Mouse (Mus musculus) midbrain, postnatal 0 days (tissue): Measurements from ENCODE around the gene Rnf227. TPM values are rescaled to one million over a fixed set of nuclear protein-coding genes. Genes with fewer than 3 reads are reported as not detected.

ENCODE experiments used
- ATAC-seq: fragments of 200-750 bp; cut with Nextera tagmentation; 2 replicates; pipeline ENCODE4 v1.8.0; 2017; ENCODE audit warnings: moderate number of reproducible peaks, mild to moderate bottlenecking, moderate TSS enrichment, moderate library complexity; ENCODE audit not compliant: low FRiP score
- DNase-seq: peaks from one replicate; pipeline ENCODE4 v3.0.0-alpha.2; 2015; ENCODE audit warnings: low spot score
- H3K27ac ChIP-seq: fragments of 300-500 bp; sonication (generic); 2 replicates; pipeline ENCODE4 v1.5.1; 2014; ENCODE audit warnings: low read depth, mild to moderate bottlenecking, low read length, mixed read lengths
- H3K27me3 ChIP-seq: fragments of 300-500 bp; sonication (generic); 2 replicates; pipeline ENCODE4 v1.6.1; 2014; ENCODE audit warnings: low read length, control low read depth, mixed read lengths; ENCODE audit not compliant: insufficient read depth
- H3K36me3 ChIP-seq: fragments of 300-500 bp; sonication (generic); 2 replicates; pipeline ENCODE4 v1.6.1; 2014; ENCODE audit warnings: low read length, control low read depth, mixed read lengths; ENCODE audit not compliant: insufficient read depth
- H3K4me1 ChIP-seq: fragments of 300-500 bp; sonication (generic); 2 replicates; pipeline ENCODE4 v1.6.1; 2014; ENCODE audit warnings: mild to moderate bottlenecking, control low read depth, antibody characterized with exemption, low read length, mixed read lengths; ENCODE audit not compliant: insufficient read depth
- H3K4me2 ChIP-seq: fragments of 300-500 bp; sonication (generic); 2 replicates; pipeline ENCODE4 v1.6.1; 2014; ENCODE audit warnings: low read depth, mild to moderate bottlenecking, low read length, mixed read lengths; ENCODE audit not compliant: poor library complexity, severe bottlenecking
- H3K4me3 ChIP-seq: fragments of 300-500 bp; sonication (generic); 2 replicates; pipeline ENCODE4 v1.5.1; 2014; ENCODE audit warnings: low read depth, mild to moderate bottlenecking, low read length, moderate library complexity
- H3K9ac ChIP-seq: fragments of 300-500 bp; sonication (generic); replicated peaks from 2 replicates; pipeline ENCODE4 v1.6.1; 2014; ENCODE audit warnings: mild to moderate bottlenecking, low read length, moderate library complexity, mixed read lengths; ENCODE audit not compliant: poor library complexity, severe bottlenecking
- H3K9me3 ChIP-seq: fragments of 300-500 bp; sonication (generic); 2 replicates; pipeline ENCODE4 v1.6.1; 2016; ENCODE audit warnings: low read length, control low read depth
- CTCF ChIP-seq: IDR thresholded peaks from 2 replicates; pipeline ENCODE4 v1.5.1; 2016; ENCODE audit warnings: antibody characterized with exemption, mild to moderate bottlenecking
- WGBS: fragments of 180-500 bp; shearing (Covaris S2); extraction: QIAGEN DNeasy Blood & Tissue Kit; methylation state at CpG from one replicate; pipeline ENCODE4 v1.1.7; 2014; 5-methylcytosine and 5-hydroxymethylcytosine counted together
- polyA plus RNA-seq: library from polyadenylated mRNA; unstranded; fragments of >200 nt; fragmentation: Nextera tagmentation; extraction: Ambion mirVana; gene quantifications from 2 replicates; pipeline ENCODE4 v1.2.1, GENCODE M21; 2015
- total RNA-seq: library from RNA; depleted of rRNA; stranded (reverse); fragments of >200 nt; gene quantifications from 2 replicates; pipeline ENCODE4 v1.2.3, GENCODE M21; 2014

Gene Rnf227
- total and polyA plus RNA-seq, 2 experiments from 2014 or later = 245 to 383 TPM

GRCm38 (mm10) chr11:69332713-69333253 lies 7.5 kb upstream of the Rnf227 start:
- DNase-seq (no peak), ATAC-seq (no peak)
- no peaks in the 10 kb centered on the region for H3K9me3 ChIP-seq
- WGBS = 42% methylated on average over 8 of the region's 8 CpGs
- no peak for TF ChIP-seq CTCF
- no peaks in the 10 kb centered on the region for H3K36me3 ChIP-seq
- peak overlapping the region; percentile 86 for H3K27ac ChIP-seq
- H3K27me3 ChIP-seq = 0 out of 2 replicates have a peak, but pooled peaks cover 2% of the 10 kb centered on the region
- H3K4me2 ChIP-seq = peak overlapping the region; percentile 57
- H3K4me1 ChIP-seq = peaks cover 8% of the 10 kb centered on the region; the same call in 1 of the 2 replicates
- H3K9ac ChIP-seq = peak overlapping the region; percentile 64
- H3K4me3 ChIP-seq = peak overlapping the region; percentile 41

GRCm38 (mm10) chr11:69333922-69334321 lies 6.3 kb upstream of the Rnf227 start:
- Histone ChIP-seq H3K4me3 (no peak overlapping the region), H3K27ac (no peak overlapping the region), H3K4me1 (peaks cover 8% of the 10 kb centered on the region; the same call in 1 of the 2 replicates), H3K4me2 (no peak overlapping the region), H3K9me3 (no peaks in the 10 kb centered on the region), H3K9ac (no peak overlapping the region), H3K36me3 (no peaks in the 10 kb centered on the region), H3K27me3 (no peaks in the 10 kb centered on the region)
- WGBS = 63% methylated on average over 3 of the region's 3 CpGs
- peak; percentile 56 for TF ChIP-seq CTCF
- DNase-seq (no peak), ATAC-seq (no peak)

- Histone ChIP-seq H3K36me3 (no peaks in the 10 kb centered on the region), H3K4me2 (no peak overlapping the region), H3K9ac (no peak overlapping the region), H3K4me3 (no peak overlapping the region), H3K27me3 (no peaks in the 10 kb centered on the region), H3K4me1 (peaks cover 8% of the 10 kb centered on the region; the same call in 1 of the 2 replicates), H3K27ac (no peak overlapping the region), H3K9me3 (no peaks in the 10 kb centered on the region)
- ATAC-seq = no peak
- WGBS = 77% methylated on average over 4 of the region's 4 CpGs
- no peak for DNase-seq
- TF ChIP-seq CTCF = no peak
These were observed 5.5 kb upstream of the Rnf227 start for GRCm38 (mm10) chr11:69334796-69335195.

- H3K27me3 ChIP-seq = no peaks in the 10 kb centered on the region
- no peak overlapping the region for H3K9ac ChIP-seq
- H3K4me1 ChIP-seq = no peaks in the 10 kb centered on the region
- no peak for DNase-seq
- no peak overlapping the region for H3K27ac ChIP-seq
- WGBS = 86% methylated on average over 24 of the region's 26 CpGs
- H3K4me3 ChIP-seq = no peak overlapping the region
- H3K9me3 ChIP-seq = no peaks in the 10 kb centered on the region
- no peak for ATAC-seq
- peaks cover 81% of the 10 kb centered on the region for H3K36me3 ChIP-seq
- H3K4me2 ChIP-seq = no peak overlapping the region
- no peak for TF ChIP-seq CTCF
These were observed 6.2 kb downstream of the Rnf227 start for GRCm38 (mm10) chr11:69346441-69346840.

- Histone ChIP-seq H3K9ac (no peak overlapping the region), H3K4me2 (no peak overlapping the region), H3K27ac (no peak overlapping the region), H3K4me1 (no peaks in the 10 kb centered on the region), H3K4me3 (no peak overlapping the region), H3K9me3 (no peaks in the 10 kb centered on the region), H3K36me3 (peaks cover 95% of the 10 kb centered on the region), H3K27me3 (no peaks in the 10 kb centered on the region)
- no peak for TF ChIP-seq CTCF
- ATAC-seq = no peak
- WGBS = 93% methylated on average over 5 of the region's 5 CpGs
- DNase-seq = no peak
These were observed 16.3 kb downstream of the Rnf227 start for GRCm38 (mm10) chr11:69356544-69356943.

GRCm38 (mm10) chr11:69357690-69358089 lies 17.4 kb downstream of the Rnf227 start:
- DNase-seq = no peak
- Histone ChIP-seq H3K4me2 (no peak overlapping the region), H3K4me3 (no peak overlapping the region), H3K4me1 (no peaks in the 10 kb centered on the region), H3K9me3 (no peaks in the 10 kb centered on the region), H3K36me3 (peaks cover 93% of the 10 kb centered on the region), H3K9ac (no peak overlapping the region), H3K27me3 (no peaks in the 10 kb centered on the region), H3K27ac (no peak overlapping the region)
- WGBS = 93% methylated on average over 12 of the region's 12 CpGs
- no peak for TF ChIP-seq CTCF
- no peak for ATAC-seq
